Mouse (Mus musculus) MEL (cell line): ENCODE measurements at regions not wholly inside any gene's neighbourhood (a gene's known extent, or its start where the extent isn't known, plus 50 kb on each side); places are given as distances from the start of the nearest gene placed in this dataset.

Experiments
- DNase-seq: peaks from one replicate; pipeline ENCODE4 v3.0.0; 2011; ENCODE audit warnings: low read depth, low spot score
- H3K27ac ChIP-seq: 2 replicates; pipeline ENCODE4 v1.5.1; 2012; ENCODE audit warnings: low read depth, mild to moderate bottlenecking, control low read depth, low read length, moderate library complexity; ENCODE audit not compliant: control insufficient read depth
- H3K27me3 ChIP-seq, 2 experiments: fragments of 150-350 bp in 1 of 2; sonication (generic) in 1 of 2; 2 replicates each; pipeline ENCODE4 v1.6.1; 2012; ENCODE audit warnings: low read length in 2 of 2, mild to moderate bottlenecking in 2 of 2, improper control_type of control experiment in 1 of 2, moderate library complexity in 1 of 2; ENCODE audit not compliant: insufficient read depth in 2 of 2, control insufficient read depth in 1 of 2
- H3K36me3 ChIP-seq, 2 experiments: 2 replicates each; pipeline ENCODE4 v1.6.1; 2012 to 2014; ENCODE audit warnings: low read length in 2 of 2, improper control_type of control experiment in 1 of 2, inconsistent platforms in 1 of 2, mild to moderate bottlenecking in 1 of 2; ENCODE audit not compliant: insufficient read depth in 2 of 2, control insufficient read depth in 1 of 2
- H3K4me1 ChIP-seq, 2 experiments: fragments of 150-350 bp in 1 of 2; sonication (generic) in 1 of 2; 2 replicates each; pipeline ENCODE4 v1.6.1; 2012; ENCODE audit warnings: low read length in 2 of 2, improper control_type of control experiment in 1 of 2, mild to moderate bottlenecking in 1 of 2; ENCODE audit not compliant: insufficient read depth in 2 of 2, control insufficient read depth in 1 of 2
- H3K4me3 ChIP-seq, 2 experiments: fragments of 150-350 bp in 1 of 2; sonication (generic) in 1 of 2; 2 replicates each; pipeline ENCODE4 v1.5.1; 2012; ENCODE audit warnings: low read depth in 2 of 2, low read length in 2 of 2, mild to moderate bottlenecking in 2 of 2, moderate library complexity in 2 of 2, control low read depth in 1 of 2, improper control_type of control experiment in 1 of 2; ENCODE audit not compliant: control insufficient read depth in 1 of 2, insufficient read depth in 1 of 2
- H3K79me2 ChIP-seq: 2 replicates; pipeline ENCODE4 v1.6.1; 2012; ENCODE audit warnings: mild to moderate bottlenecking, low read length, moderate library complexity; ENCODE audit not compliant: control insufficient read depth, poor library complexity, insufficient read depth
- H3K9ac ChIP-seq: 2 replicates; pipeline ENCODE4 v1.6.1; 2012; ENCODE audit warnings: low read depth, mild to moderate bottlenecking, control low read depth, low read length, moderate library complexity; ENCODE audit not compliant: control insufficient read depth, poor library complexity, severe bottlenecking
- H3K9me3 ChIP-seq: fragments of 150-350 bp; sonication (generic); replicated peaks from 2 replicates; pipeline ENCODE4 v1.6.1; 2012; ENCODE audit warnings: mild to moderate bottlenecking, low read length, improper control_type of control experiment, moderate library complexity; ENCODE audit not compliant: insufficient read depth
- BHLHE40 ChIP-seq: IDR thresholded peaks from 2 replicates; pipeline ENCODE4 v1.6.1; 2012; ENCODE audit warnings: low read depth, mild to moderate bottlenecking, inconsistent platforms, low read length, improper control_type of control experiment, borderline replicate concordance
- CHD1 ChIP-seq: IDR thresholded peaks from 2 replicates; pipeline ENCODE4 v1.6.1; 2012; ENCODE audit warnings: low read depth, mild to moderate bottlenecking, inconsistent platforms, low read length, improper control_type of control experiment
- CHD2 ChIP-seq: IDR thresholded peaks from 2 replicates; pipeline ENCODE4 v1.6.1; 2011; ENCODE audit warnings: low read length, improper control_type of control experiment
- E2F4 ChIP-seq: IDR thresholded peaks from 2 replicates; pipeline ENCODE4 v1.6.1; 2011; ENCODE audit warnings: low read depth, low read length, improper control_type of control experiment, borderline replicate concordance
- EP300 ChIP-seq, 2 experiments: IDR thresholded peaks; 2 replicates each; pipeline ENCODE4 v1.6.1; 2011; ENCODE audit warnings: improper control_type of control experiment in 2 of 2, low read length in 2 of 2, low read depth in 1 of 2, mild to moderate bottlenecking in 1 of 2
- ETS1 ChIP-seq: IDR thresholded peaks from 2 replicates; pipeline ENCODE4 v1.6.1; 2012; ENCODE audit warnings: low read depth, mild to moderate bottlenecking, inconsistent platforms, low read length, improper control_type of control experiment, moderate library complexity
- GABPA ChIP-seq: IDR thresholded peaks from 2 replicates; pipeline ENCODE4 v1.6.1; 2012; ENCODE audit warnings: low read depth, mild to moderate bottlenecking, inconsistent platforms, low read length, improper control_type of control experiment, moderate library complexity
- HCFC1 ChIP-seq: IDR thresholded peaks from 2 replicates; pipeline ENCODE4 v1.6.1; 2012; ENCODE audit warnings: low read depth, mild to moderate bottlenecking, inconsistent platforms, low read length, improper control_type of control experiment, moderate library complexity
- KAT2A ChIP-seq: conservative IDR thresholded peaks from 2 replicates; pipeline ENCODE4 v1.6.1; 2012; ENCODE audit warnings: low read depth, low read length, improper control_type of control experiment, inconsistent platforms
- MAZ ChIP-seq: IDR thresholded peaks from 2 replicates; pipeline ENCODE4 v1.6.1; 2012; ENCODE audit warnings: low read depth, mild to moderate bottlenecking, inconsistent platforms, low read length, improper control_type of control experiment
- MEF2A ChIP-seq: IDR thresholded peaks from 2 replicates; pipeline ENCODE4 v1.6.1; 2014; ENCODE audit warnings: low read depth, mild to moderate bottlenecking, inconsistent platforms, low read length, improper control_type of control experiment; ENCODE audit not compliant: poor library complexity, insufficient replicate concordance, severe bottlenecking; ENCODE audit errors: extremely low read depth
- MXI1 ChIP-seq: IDR thresholded peaks from 2 replicates; pipeline ENCODE4 v1.6.1; 2011; ENCODE audit warnings: mild to moderate bottlenecking, low read depth, low read length, improper control_type of control experiment
- MYB ChIP-seq: IDR thresholded peaks from 2 replicates; pipeline ENCODE4 v1.6.1; 2011; ENCODE audit warnings: mild to moderate bottlenecking, low read depth, low read length, improper control_type of control experiment
- NELFE ChIP-seq: IDR thresholded peaks from 2 replicates; pipeline ENCODE4 v1.6.1; 2011; ENCODE audit warnings: low read depth, low read length, improper control_type of control experiment
- NRF1 ChIP-seq: IDR thresholded peaks from 2 replicates; pipeline ENCODE4 v1.6.1; 2014; ENCODE audit warnings: low read depth, mild to moderate bottlenecking, inconsistent platforms, low read length, improper control_type of control experiment, moderate library complexity; ENCODE audit not compliant: poor library complexity, insufficient read depth, severe bottlenecking
- POLR2A ChIP-seq, 2 experiments: IDR thresholded peaks; 2 replicates each; pipeline ENCODE4 v1.6.1; 2011 to 2012; ENCODE audit warnings: low read length in 2 of 2, mild to moderate bottlenecking in 2 of 2, control low read depth in 1 of 2, improper control_type of control experiment in 1 of 2, low read depth in 1 of 2, moderate library complexity in 1 of 2; ENCODE audit not compliant: control insufficient read depth in 1 of 2, insufficient read depth in 1 of 2, poor library complexity in 1 of 2
- RCOR1 ChIP-seq: IDR thresholded peaks from 2 replicates; pipeline ENCODE4 v1.6.1; 2012; ENCODE audit warnings: low read depth, mild to moderate bottlenecking, inconsistent platforms, low read length, improper control_type of control experiment
- SIN3A ChIP-seq: IDR thresholded peaks from 2 replicates; pipeline ENCODE4 v1.6.1; 2012; ENCODE audit warnings: low read length, improper control_type of control experiment, inconsistent platforms
- TAL1 ChIP-seq: IDR thresholded peaks from 2 replicates; pipeline ENCODE4 v1.6.1; 2012; ENCODE audit warnings: mild to moderate bottlenecking, inconsistent platforms, low read length, moderate library complexity, mixed read lengths
- UBTF ChIP-seq: IDR thresholded peaks from 2 replicates; pipeline ENCODE4 v1.6.1; 2012; ENCODE audit warnings: low read depth, mild to moderate bottlenecking, inconsistent platforms, low read length, improper control_type of control experiment, moderate library complexity, borderline replicate concordance; ENCODE audit not compliant: insufficient read depth
- USF1 ChIP-seq: IDR thresholded peaks from 2 replicates; pipeline ENCODE4 v1.6.1; 2014; ENCODE audit warnings: low read depth, mild to moderate bottlenecking, inconsistent platforms, low read length, improper control_type of control experiment, moderate library complexity
- USF2 ChIP-seq, 2 experiments: IDR thresholded peaks; 2 replicates each; pipeline ENCODE4 v1.6.1; 2011 to 2012; ENCODE audit warnings: improper control_type of control experiment in 2 of 2, low read length in 2 of 2, borderline replicate concordance in 1 of 2, inconsistent platforms in 1 of 2, low read depth in 1 of 2, mild to moderate bottlenecking in 1 of 2; ENCODE audit not compliant: insufficient read depth in 1 of 2
- ZC3H11A ChIP-seq: IDR thresholded peaks from 2 replicates; pipeline ENCODE4 v1.6.1; 2012; ENCODE audit warnings: low read depth, mild to moderate bottlenecking, inconsistent platforms, low read length, improper control_type of control experiment
- ZMIZ1 ChIP-seq: IDR thresholded peaks from 2 replicates; pipeline ENCODE4 v1.6.1; 2012; ENCODE audit warnings: low read depth, mild to moderate bottlenecking, inconsistent platforms, low read length, improper control_type of control experiment, moderate library complexity

DNA sequence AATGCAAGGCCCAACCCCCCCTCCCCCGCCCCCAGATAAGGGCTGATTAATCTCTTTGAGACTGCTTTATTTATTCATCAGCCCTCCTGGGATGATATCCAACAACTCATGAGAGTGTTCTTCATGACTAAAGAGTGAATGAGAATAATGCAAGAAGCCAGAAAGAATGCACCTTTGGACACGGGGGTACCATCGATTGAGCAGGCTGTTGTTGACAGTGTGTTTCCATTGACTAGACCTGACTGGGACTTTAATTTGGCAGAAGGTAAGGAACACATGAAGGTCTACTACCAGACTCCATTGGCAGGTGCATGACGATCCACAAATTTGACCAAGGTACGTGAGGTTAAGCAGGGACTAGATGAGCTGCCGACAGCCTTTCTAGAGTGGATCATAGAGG is 266.5 kb upstream of the Ell2 start:
- TF ChIP-seq POLR2A (IDR thresholded peaks at IDR 0.05; ENCODE audit: control insufficient read depth in 1 of 2, insufficient read depth in 1 of 2, low read depth in 1 of 2, low read length in 2 of 2, poor library complexity in 1 of 2) (no peak), BHLHE40 (no peak)
- no peak for DNase-seq
- no peaks in the 10 kb centered on the region for H3K36me3 ChIP-seq
- no peaks in the 10 kb centered on the region for H3K4me1 ChIP-seq
- no peak overlapping the region for H3K9ac ChIP-seq
- H3K9me3 ChIP-seq: no peaks in the 10 kb centered on the region
- H3K4me3 ChIP-seq: no peak overlapping the region
- no peaks in the 10 kb centered on the region for H3K27me3 ChIP-seq
- H3K27ac ChIP-seq: no peak overlapping the region
- no peaks in the 10 kb centered on the region for H3K79me2 ChIP-seq

DNA sequence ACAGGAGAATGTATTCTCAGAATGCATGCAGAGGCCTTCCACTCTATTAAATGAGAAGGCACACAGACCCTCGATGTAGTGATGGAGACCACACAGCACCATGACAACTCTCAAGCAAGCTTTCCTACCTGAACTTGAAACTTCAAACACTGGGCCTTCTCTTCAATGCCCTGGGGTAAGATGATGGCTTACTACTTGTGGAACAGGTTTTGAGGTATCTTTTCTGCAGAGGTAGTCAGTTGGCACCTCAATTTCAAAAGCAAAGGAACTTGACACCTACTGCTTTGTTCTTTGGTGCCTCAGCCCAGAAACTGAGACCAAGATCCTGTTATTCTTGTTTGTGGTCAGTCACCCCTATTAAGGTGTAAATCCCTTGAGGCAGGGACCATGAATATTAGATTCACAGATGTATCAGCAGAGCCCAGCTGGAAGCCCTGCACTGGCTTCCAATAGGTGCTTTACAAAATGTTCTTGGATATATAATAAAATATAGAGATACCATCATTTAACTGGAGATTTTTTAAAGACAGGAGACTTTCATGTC is 246.2 kb upstream of the Ell2 start:
- no peaks in the 10 kb centered on the region for H3K27me3 ChIP-seq
- DNase-seq: no peak
- no peaks in the 10 kb centered on the region for H3K9me3 ChIP-seq
- H3K79me2 ChIP-seq: no peaks in the 10 kb centered on the region
- no peak overlapping the region for H3K4me3 ChIP-seq
- no peak overlapping the region for H3K27ac ChIP-seq
- H3K4me1 ChIP-seq: peaks cover 0 to 2% of the 10 kb centered on the region in 2 experiments; a peak in 1 of 4 replicates
- H3K9ac ChIP-seq: no peak overlapping the region
- TF ChIP-seq GABPA (no peak), USF2 (IDR thresholded peaks at IDR 0.05; ENCODE audit: borderline replicate concordance in 1 of 2, insufficient read depth in 1 of 2, low read depth in 1 of 2, low read length in 2 of 2) (no peak), CHD1 (no peak), NRF1 (no peak), UBTF (no peak), E2F4 (no peak), HCFC1 (no peak), SIN3A (no peak)
- TF ChIP-seq, all 39 proteins: peak for 0
- H3K36me3 ChIP-seq: no peaks in the 10 kb centered on the region

DNA sequence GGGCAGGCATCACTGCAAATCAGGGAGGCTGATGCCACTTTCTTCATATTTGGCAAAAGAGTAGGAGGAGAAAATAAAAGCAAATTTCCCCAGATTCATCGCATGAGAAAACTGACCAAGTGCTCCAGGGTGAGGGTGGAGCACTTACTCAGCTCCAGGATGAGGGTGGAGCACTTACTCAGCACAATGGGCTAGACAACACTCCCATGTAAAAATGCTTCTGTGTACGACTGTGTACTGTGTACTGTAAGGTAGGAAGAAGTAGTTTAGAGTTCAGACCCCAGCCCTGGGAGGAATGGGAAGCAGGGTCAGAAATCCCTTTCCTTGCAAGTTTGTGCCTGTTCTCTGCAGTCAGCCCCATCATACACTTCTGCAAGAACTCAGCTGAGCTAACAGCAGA is 245.3 kb upstream of the Ell2 start:
- Histone ChIP-seq H3K4me1 (peaks cover 0 to 2% of the 10 kb centered on the region in 2 experiments; a peak in 1 of 4 replicates), H3K4me3 (no peak overlapping the region), H3K27me3 (no peaks in the 10 kb centered on the region), H3K36me3 (no peaks in the 10 kb centered on the region), H3K79me2 (no peaks in the 10 kb centered on the region), H3K27ac (no peak overlapping the region), H3K9me3 (no peaks in the 10 kb centered on the region), H3K9ac (no peak overlapping the region)
- TF ChIP-seq KAT2A (no peak), ZMIZ1 (no peak), EP300 (IDR thresholded peaks at IDR 0.05; ENCODE audit: low read depth in 1 of 2, low read length in 2 of 2) (no peak), RCOR1 (no peak), E2F4 (no peak), NELFE (no peak), USF1 (no peak), HCFC1 (no peak), MAZ (no peak), TAL1 (no peak), USF2 (IDR thresholded peaks at IDR 0.05; ENCODE audit: borderline replicate concordance in 1 of 2, insufficient read depth in 1 of 2, low read depth in 1 of 2, low read length in 2 of 2) (no peak), CHD2 (no peak), MXI1 (no peak), CHD1 (no peak), ZC3H11A (no peak), ETS1 (no peak), NRF1 (no peak), MEF2A (no peak), MYB (no peak)
- no peak for DNase-seq
